Mouse (Mus musculus) testis, adult 2 months (tissue): ENCODE data around the gene Tnk2.

Source experiments
- CTCF ChIP-seq: fragments of 200-500 bp; IDR thresholded peaks from 2 replicates; pipeline ENCODE4 v1.5.1; 2012; ENCODE audit warnings: low read depth, mild to moderate bottlenecking, inconsistent platforms, low read length, moderate library complexity; ENCODE audit not compliant: control insufficient read depth, insufficient read depth, insufficient replicate concordance
- POLR2A ChIP-seq: fragments of 200-500 bp; IDR thresholded peaks from 2 replicates; pipeline ENCODE4 v1.6.1; 2012; ENCODE audit warnings: low read depth, mild to moderate bottlenecking, inconsistent platforms, low read length, moderate library complexity; ENCODE audit not compliant: control insufficient read depth

- TF ChIP-seq POLR2A (no peak), CTCF (no peak)
Measured at GRCm38 (mm10) chr16:32713556-32713955, 69.9 kb downstream of the Tnk2 start.
